Mouse (Mus musculus) forebrain, embryonic 15.5 days (tissue): ENCODE measurements around the gene Swsap1. TPM values are rescaled to one million over a fixed set of nuclear protein-coding genes. Genes with fewer than 3 reads are reported as not detected.

Source experiments
- ATAC-seq: fragments of 200-750 bp; cut with Nextera tagmentation; replicated peaks from 2 replicates; pipeline ENCODE4 v1.8.0; 2017; ENCODE audit warnings: mild to moderate bottlenecking, moderate TSS enrichment, moderate library complexity
- H3K27ac ChIP-seq: fragments of 300-500 bp; sonication (generic); replicated peaks from 2 replicates; pipeline ENCODE4 v1.5.1; 2015; ENCODE audit warnings: mild to moderate bottlenecking, inconsistent platforms
- H3K27me3 ChIP-seq: fragments of 300-500 bp; sonication (generic); 2 replicates; pipeline ENCODE4 v1.6.1; 2015; ENCODE audit warnings: inconsistent platforms
- H3K36me3 ChIP-seq: fragments of 300-500 bp; sonication (generic); 2 replicates; pipeline ENCODE4 v1.6.1; 2015; ENCODE audit warnings: mild to moderate bottlenecking, inconsistent platforms
- H3K4me1 ChIP-seq: fragments of 300-500 bp; sonication (generic); 2 replicates; pipeline ENCODE4 v1.6.1; 2015; ENCODE audit warnings: inconsistent platforms
- H3K4me2 ChIP-seq: fragments of 300-500 bp; sonication (generic); replicated peaks from 2 replicates; pipeline ENCODE4 v1.6.1; 2015; ENCODE audit warnings: mild to moderate bottlenecking, inconsistent platforms
- H3K4me3 ChIP-seq: fragments of 300-500 bp; sonication (generic); 2 replicates; pipeline ENCODE4 v1.5.1; 2015; ENCODE audit warnings: mild to moderate bottlenecking, inconsistent platforms
- H3K9ac ChIP-seq: fragments of 300-500 bp; sonication (generic); replicated peaks from 2 replicates; pipeline ENCODE4 v1.6.1; 2015; ENCODE audit warnings: mild to moderate bottlenecking, inconsistent platforms
- H3K9me3 ChIP-seq: fragments of 300-500 bp; sonication (generic); 2 replicates; pipeline ENCODE4 v1.6.1; 2016; ENCODE audit warnings: inconsistent platforms
- WGBS: fragments of 180-500 bp; shearing (Covaris S2); methylation state at CpG from one replicate; pipeline ENCODE4 v1.1.7; 2015; ENCODE audit warnings: mixed read lengths; 5-methylcytosine and 5-hydroxymethylcytosine counted together
- polyA plus RNA-seq: library from polyadenylated mRNA; unstranded; fragments of >200 nt; fragmentation: Nextera tagmentation; extraction: Ambion mirVana; gene quantifications from 2 replicates; pipeline ENCODE4 v1.2.1, GENCODE M21; 2015

Gene Swsap1
- polyA plus RNA-seq, 1 experiment from 2014 or later, result 12.1 TPM

DNA sequence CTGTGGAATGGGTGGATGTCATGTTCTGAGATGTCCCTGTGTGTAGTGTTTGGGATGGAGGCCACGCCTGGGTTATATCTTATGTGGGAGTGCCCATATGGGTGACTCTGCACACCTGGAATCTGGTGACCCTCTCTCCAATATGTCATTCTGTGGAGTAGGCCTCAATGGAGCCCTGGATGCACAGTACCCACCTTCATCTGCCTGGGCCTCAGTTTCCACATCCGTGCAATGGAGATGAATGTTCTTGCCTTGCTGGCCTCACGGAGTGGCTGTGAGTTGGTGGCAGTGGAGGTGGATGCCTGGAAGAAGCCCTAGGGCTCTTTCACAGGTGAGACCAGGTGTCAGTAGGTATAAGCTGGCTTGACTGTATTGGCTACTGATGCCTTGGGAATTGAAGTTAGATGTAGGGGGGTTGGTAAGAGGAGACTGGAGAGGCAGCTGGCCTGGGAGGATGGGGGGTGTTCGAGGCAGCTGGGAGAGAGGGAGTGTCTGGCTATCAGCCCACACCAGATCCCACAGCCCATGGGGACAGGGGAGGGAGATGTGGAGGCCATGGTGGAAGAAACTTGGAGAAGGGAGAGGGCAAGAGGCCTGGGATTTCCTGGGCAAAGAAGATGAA, 17.2 kb upstream of the Swsap1 start:
- Histone ChIP-seq H3K9ac (peak overlapping the region; percentile 89; the same call in 1 of the 2 replicates), H3K4me1 (peaks cover 24% of the 10 kb centered on the region), H3K9me3 (no peaks in the 10 kb centered on the region), H3K4me3 (peak overlapping the region; percentile 92), H3K4me2 (peak overlapping the region; percentile 68), H3K27ac (peak overlapping the region; percentile 85; the same call in 1 of the 2 replicates), H3K27me3 (no peaks in the 10 kb centered on the region), H3K36me3 (peaks cover 14% of the 10 kb centered on the region)
- WGBS, result 84% methylated on average over 4 of the region's 4 CpGs
- ATAC-seq, result no peak

DNA sequence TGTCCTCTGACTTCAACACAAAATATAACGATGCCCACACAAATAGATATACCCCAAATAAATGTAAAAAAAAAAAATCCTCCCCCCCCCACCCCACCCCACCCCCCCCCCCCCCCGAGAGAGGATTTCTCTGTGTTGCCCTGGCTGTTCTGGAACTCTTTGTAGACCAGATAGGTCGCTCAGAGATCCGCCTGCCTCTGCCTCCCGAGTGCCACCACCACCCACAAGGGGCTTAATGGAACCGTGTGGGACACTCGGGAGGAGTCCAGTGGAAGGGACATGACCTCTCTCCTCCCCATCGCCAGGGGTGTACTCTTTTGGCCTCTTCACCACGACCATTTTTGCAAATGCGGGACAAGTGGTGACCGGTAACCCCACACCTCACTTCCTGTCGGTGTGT, 12.5 kb upstream of the Swsap1 start:
- H3K9ac ChIP-seq, result no peak overlapping the region
- no peaks in the 10 kb centered on the region for H3K27me3 ChIP-seq
- WGBS, result 87% methylated on average over 11 of the region's 12 CpGs
- peaks cover 11% of the 10 kb centered on the region for H3K4me1 ChIP-seq
- peaks cover 27% of the 10 kb centered on the region for H3K36me3 ChIP-seq
- no peak overlapping the region for H3K27ac ChIP-seq
- no peak overlapping the region for H3K4me2 ChIP-seq
- no peak overlapping the region for H3K4me3 ChIP-seq
- no peaks in the 10 kb centered on the region for H3K9me3 ChIP-seq
- no peak for ATAC-seq

DNA sequence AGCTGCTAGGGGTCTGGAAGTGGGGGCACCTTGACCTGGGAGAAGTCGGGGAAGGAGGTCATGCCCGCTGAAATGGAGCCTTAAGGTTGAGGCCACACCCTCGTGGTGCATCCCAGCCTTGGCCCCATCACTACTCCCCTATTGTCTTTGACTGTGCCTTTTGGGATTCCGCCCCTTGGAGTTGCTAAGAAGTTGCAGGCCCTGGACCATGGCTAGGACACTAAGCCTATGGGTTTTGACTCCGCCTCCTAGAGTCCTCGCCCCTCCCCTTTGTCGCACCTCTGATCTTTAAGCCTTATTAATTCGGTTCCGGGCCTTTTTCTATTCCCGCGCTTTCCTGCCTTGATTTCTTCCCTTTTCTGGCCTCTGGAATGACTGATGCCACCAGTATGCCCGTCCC, 11.9 kb upstream of the Swsap1 start:
- H3K9me3 ChIP-seq, result no peaks in the 10 kb centered on the region
- 0 out of 2 replicates have a peak, but pooled peaks have one; percentile 35 for ATAC-seq
- H3K27me3 ChIP-seq, result no peaks in the 10 kb centered on the region
- H3K36me3 ChIP-seq, result peaks cover 27% of the 10 kb centered on the region
- WGBS, result 58% methylated on average over 12 of the region's 12 CpGs
- H3K27ac ChIP-seq, result no peak overlapping the region
- H3K4me2 ChIP-seq, result no peak overlapping the region
- H3K4me1 ChIP-seq, result peaks cover 5% of the 10 kb centered on the region
- H3K4me3 ChIP-seq, result no peak overlapping the region
- H3K9ac ChIP-seq, result no peak overlapping the region

DNA sequence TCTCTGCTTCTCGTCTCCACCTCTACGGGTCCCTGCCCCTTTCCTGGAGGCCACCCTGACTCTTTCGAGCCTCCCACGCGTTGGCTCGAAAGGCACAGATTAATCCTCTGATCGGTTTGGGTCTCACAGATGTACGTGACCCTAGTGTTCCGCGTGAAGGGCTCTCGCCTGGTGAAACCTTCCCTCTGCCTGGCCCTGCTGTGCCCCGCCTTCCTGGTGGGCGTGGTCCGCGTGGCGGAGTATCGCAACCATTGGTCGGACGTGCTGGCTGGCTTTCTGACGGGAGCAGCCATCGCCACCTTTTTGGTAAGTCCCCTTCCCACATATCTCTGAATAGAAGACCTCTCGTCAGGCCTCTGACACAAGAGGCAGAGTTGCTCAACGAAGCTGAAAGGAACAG, 11.3 kb upstream of the Swsap1 start:
- no peaks in the 10 kb centered on the region for H3K9me3 ChIP-seq
- WGBS, result 30% methylated on average over 23 of the region's 23 CpGs
- no peak overlapping the region for H3K9ac ChIP-seq
- no peak overlapping the region for H3K27ac ChIP-seq
- 0 out of 2 replicates have a peak, but pooled peaks cover 3% of the 10 kb centered on the region for H3K27me3 ChIP-seq
- H3K4me2 ChIP-seq, result no peak overlapping the region
- ATAC-seq, result no peak
- no peak overlapping the region for H3K4me3 ChIP-seq
- H3K36me3 ChIP-seq, result peaks cover 25% of the 10 kb centered on the region
- H3K4me1 ChIP-seq, result no peaks in the 10 kb centered on the region

DNA sequence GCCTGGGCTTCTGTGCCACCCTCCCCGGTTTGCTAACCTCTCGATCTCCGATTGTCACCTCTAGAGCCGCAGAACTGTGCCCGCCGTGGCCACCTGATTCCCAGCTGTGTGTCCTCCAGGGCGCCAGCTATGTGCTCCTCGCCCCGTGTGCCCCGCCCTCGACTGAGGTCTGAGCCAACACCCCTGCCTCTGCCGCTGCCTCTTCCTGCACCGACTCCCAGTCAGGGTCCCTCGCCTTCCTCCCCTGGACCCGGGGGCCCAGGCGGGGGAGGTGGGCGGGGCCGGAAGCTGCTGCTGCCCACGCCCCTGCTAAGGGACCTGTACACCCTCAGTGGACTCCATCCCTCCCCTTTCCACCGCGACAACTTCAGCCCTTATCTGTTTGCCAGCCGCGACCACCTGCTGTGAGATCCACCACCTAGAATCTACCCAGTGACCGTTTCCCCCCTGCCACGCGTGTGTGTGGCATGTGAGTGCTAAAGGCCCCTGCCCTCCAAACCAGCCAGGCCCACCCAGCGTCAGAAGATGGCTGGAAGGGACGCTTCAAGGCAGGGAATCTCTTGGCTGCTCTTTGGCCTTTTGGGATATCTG, 7.9 kb upstream of the Swsap1 start:
- WGBS, result 10% methylated on average over 28 of the region's 28 CpGs
- ATAC-seq, result no peak; the same call in 1 of the 2 replicates
- Histone ChIP-seq H3K27ac (no peak overlapping the region), H3K4me3 (no peak overlapping the region), H3K36me3 (peaks cover 14% of the 10 kb centered on the region), H3K4me1 (no peaks in the 10 kb centered on the region), H3K9ac (no peak overlapping the region), H3K4me2 (no peak overlapping the region), H3K27me3 (0 out of 2 replicates have a peak, but pooled peaks cover 3% of the 10 kb centered on the region), H3K9me3 (no peaks in the 10 kb centered on the region)

DNA sequence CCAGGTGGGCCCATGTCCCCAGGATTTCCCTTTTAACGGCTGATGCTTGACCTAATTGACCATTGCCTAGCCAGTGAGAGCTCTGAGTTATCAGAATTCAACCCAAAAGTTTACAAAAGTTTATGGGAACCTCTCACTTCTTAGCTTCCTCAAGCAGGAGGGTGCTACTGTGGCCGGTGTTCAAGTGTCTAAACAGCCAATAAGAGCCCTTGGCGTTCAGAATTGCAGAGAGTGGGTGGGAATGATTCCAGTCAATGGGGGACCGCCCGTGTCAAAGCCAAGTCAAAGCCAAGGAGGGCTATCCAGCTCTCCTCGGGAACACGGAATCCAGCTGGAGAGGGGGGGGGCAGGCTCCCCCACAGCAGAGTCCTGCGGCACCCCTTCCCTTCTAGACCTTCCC, 7.4 kb upstream of the Swsap1 start:
- no peak for ATAC-seq
- Histone ChIP-seq H3K4me1 (peaks cover 2% of the 10 kb centered on the region; the same call in 1 of the 2 replicates), H3K9ac (no peak overlapping the region), H3K4me3 (no peak overlapping the region), H3K36me3 (peaks cover 14% of the 10 kb centered on the region), H3K27me3 (0 out of 2 replicates have a peak, but pooled peaks cover 3% of the 10 kb centered on the region), H3K9me3 (no peaks in the 10 kb centered on the region), H3K4me2 (no peak overlapping the region), H3K27ac (no peak overlapping the region)
- WGBS, result 66% methylated on average over 8 of the region's 8 CpGs

DNA sequence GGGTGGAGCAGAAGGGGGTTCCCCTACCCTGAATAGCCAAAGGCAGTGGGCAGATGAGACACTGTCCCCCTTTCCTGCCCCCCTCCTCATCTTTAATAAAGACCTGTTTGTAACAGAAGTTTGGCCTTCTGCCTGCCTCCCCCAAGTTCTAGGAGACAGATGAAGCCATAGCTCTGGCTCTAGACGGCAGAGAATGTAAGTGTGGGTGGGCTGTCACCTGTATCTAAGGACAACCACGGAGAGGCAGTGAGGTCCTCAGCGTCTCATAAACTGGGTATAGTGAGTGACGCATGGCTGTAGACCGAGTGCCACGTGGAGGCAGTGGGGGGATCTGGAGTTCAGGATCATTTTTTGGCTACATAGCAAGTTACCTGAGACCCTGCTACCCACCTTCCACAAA, 6.8 kb upstream of the Swsap1 start:
- H3K9ac ChIP-seq, result no peak overlapping the region
- no peak overlapping the region for H3K4me2 ChIP-seq
- H3K9me3 ChIP-seq, result no peaks in the 10 kb centered on the region
- H3K4me1 ChIP-seq, result peaks cover 9% of the 10 kb centered on the region
- H3K27me3 ChIP-seq, result 0 out of 2 replicates have a peak, but pooled peaks cover 3% of the 10 kb centered on the region
- peaks cover 14% of the 10 kb centered on the region for H3K36me3 ChIP-seq
- WGBS, result 68% methylated on average over 6 of the region's 6 CpGs
- H3K27ac ChIP-seq, result no peak overlapping the region
- H3K4me3 ChIP-seq, result no peak overlapping the region
- no peak for ATAC-seq

DNA sequence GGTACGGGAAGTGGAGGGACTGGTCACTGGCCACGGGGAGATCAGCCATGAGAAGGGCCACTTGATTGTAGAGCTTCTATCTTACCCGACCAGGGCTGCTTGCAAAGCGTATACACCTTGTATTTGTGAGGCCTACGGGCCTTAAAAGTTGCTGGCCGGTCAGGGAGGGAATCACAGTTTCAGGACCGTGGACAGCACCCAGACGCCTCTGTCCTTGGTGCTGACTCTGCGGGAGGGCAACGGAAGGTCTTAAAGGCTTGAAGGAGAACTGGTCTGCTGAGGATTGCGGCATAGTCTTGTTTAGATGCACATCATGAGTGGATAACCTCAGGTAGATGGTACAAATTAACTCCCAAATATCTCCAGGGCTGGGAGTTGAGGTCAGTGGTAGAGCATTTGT, 5.2 kb upstream of the Swsap1 start:
- Histone ChIP-seq H3K4me3 (no peak overlapping the region), H3K9ac (no peak overlapping the region), H3K9me3 (no peaks in the 10 kb centered on the region), H3K27me3 (0 out of 2 replicates have a peak, but pooled peaks cover 3% of the 10 kb centered on the region), H3K4me2 (no peak overlapping the region), H3K36me3 (peaks cover 10% of the 10 kb centered on the region; the same call in 1 of the 2 replicates), H3K4me1 (peaks cover 14% of the 10 kb centered on the region), H3K27ac (no peak overlapping the region)
- ATAC-seq, result no peak
- WGBS, result 22% methylated on average over 11 of the region's 11 CpGs

DNA sequence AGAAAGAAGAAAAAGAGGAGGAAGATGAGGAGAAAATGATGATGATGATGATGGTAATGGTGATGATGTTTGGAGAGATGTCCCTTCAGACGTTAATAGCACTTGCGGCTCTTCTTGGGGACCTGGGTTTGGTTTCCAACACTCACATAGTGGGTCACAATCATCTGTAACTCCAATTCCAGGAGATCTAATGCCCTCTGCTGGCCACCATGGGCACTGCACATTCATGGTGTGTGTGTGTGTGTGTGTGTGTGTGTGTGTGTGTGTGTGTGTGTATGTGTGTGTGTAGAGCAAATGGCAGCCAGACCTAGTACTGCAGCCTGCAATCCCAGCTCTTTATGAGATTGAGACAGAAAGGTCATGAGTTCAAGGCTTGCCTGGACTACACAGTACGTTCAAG, 3.6 kb upstream of the Swsap1 start:
- 0 out of 2 replicates have a peak, but pooled peaks cover 3% of the 10 kb centered on the region for H3K27me3 ChIP-seq
- peaks cover 22% of the 10 kb centered on the region for H3K4me1 ChIP-seq
- no peak overlapping the region for H3K4me3 ChIP-seq
- H3K4me2 ChIP-seq, result no peak overlapping the region
- 81% methylated on average over 3 of the region's 3 CpGs for WGBS
- no peak overlapping the region for H3K27ac ChIP-seq
- ATAC-seq, result no peak
- no peak overlapping the region for H3K9ac ChIP-seq
- no peaks in the 10 kb centered on the region for H3K9me3 ChIP-seq
- H3K36me3 ChIP-seq, result peaks cover 6% of the 10 kb centered on the region; the same call in 1 of the 2 replicates

DNA sequence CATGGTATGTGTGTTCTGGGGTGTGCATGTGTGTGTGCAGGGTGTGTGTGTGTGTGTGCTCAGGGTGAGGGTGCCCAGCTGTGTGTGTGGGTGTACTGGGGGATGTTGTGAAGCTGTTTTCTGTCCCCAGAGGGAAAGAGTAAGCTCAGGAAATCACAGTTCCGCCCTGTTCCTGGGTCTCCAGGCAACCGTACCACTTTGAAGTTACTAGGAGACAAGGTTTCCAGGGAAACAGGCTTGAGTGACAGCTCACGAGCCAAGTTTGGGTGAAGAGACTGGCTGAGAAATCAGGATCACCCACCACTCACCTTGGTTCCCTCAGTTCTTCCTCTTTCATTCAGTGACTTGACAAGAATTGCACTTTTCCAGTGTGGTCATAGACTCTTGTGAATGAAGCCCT, 2.0 kb upstream of the Swsap1 start:
- Histone ChIP-seq H3K27ac (peak overlapping the region; percentile 71), H3K27me3 (0 out of 2 replicates have a peak, but pooled peaks cover 3% of the 10 kb centered on the region), H3K4me3 (no peak overlapping the region), H3K36me3 (0 out of 2 replicates have a peak, but pooled peaks cover 2% of the 10 kb centered on the region), H3K4me2 (peak overlapping the region; percentile 14; the same call in 1 of the 2 replicates), H3K4me1 (peaks cover 22% of the 10 kb centered on the region), H3K9me3 (no peaks in the 10 kb centered on the region), H3K9ac (no peak overlapping the region)
- WGBS, result 4% methylated on average over 3 of the region's 3 CpGs
- ATAC-seq, result peak; percentile 2; the same call in 1 of the 2 replicates

DNA sequence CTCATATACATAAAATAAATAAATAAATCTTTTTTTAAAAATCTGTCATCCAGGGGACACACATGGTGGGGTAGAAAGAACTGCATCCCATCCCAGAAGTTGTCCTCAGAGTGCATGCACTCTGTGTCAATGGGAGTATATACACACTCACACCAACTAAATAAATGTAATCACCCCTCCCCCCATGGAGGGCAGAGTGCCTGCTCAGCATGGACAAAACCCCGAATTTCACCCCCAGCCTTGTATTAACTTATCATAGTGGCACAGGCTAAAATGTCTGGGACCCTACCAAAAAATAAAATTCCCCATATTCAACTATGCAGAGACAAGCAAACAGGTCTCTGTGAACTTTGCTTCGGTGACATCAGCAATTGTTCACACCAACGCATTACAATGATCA, 920 bp upstream of the Swsap1 start:
- Histone ChIP-seq H3K27ac (0 out of 2 replicates have a peak overlapping the region, but pooled peaks have one; percentile 97), H3K9ac (no peak overlapping the region), H3K4me3 (peak overlapping the region; percentile 81; the same call in 1 of the 2 replicates), H3K36me3 (0 out of 2 replicates have a peak, but pooled peaks cover 3% of the 10 kb centered on the region), H3K4me2 (peak overlapping the region; percentile 68; the same call in 1 of the 2 replicates), H3K27me3 (peaks cover 4% of the 10 kb centered on the region; the same call in 1 of the 2 replicates), H3K9me3 (no peaks in the 10 kb centered on the region), H3K4me1 (peaks cover 22% of the 10 kb centered on the region)
- ATAC-seq, result no peak
- 78% methylated on average over 3 of the region's 3 CpGs for WGBS

DNA sequence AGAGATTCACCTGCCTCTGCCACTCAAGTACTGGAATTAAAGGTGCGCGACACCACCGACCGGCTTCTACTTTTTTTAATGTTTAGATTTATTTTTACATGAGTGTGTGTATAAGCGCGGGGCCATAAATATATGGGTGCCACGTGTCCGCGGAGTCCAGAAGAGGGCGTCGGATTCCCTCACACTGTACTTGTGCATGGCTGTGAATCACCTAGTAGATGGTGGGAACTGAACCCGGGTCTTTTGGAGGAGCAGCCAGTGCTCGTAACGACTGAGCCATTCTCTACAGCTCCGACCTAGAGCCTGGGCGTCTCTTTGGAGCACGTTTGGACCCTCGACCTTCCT, 358 bp upstream of the Swsap1 start:
- Histone ChIP-seq H3K27ac (peak overlapping the region; percentile 97), H3K9ac (peak overlapping the region; percentile 89), H3K4me2 (peak overlapping the region; percentile 68), H3K4me1 (peaks cover 22% of the 10 kb centered on the region), H3K36me3 (0 out of 2 replicates have a peak, but pooled peaks cover 3% of the 10 kb centered on the region), H3K27me3 (peaks cover 10% of the 10 kb centered on the region; the same call in 1 of the 2 replicates), H3K9me3 (no peaks in the 10 kb centered on the region), H3K4me3 (peak overlapping the region; percentile 81)
- peak; percentile 66 for ATAC-seq
- WGBS, result 3% methylated on average over 18 of the region's 18 CpGs
